Mouse (Mus musculus) lung, adult 2 months (tissue): ENCODE data around the gene Rbm39.
"Not testable (repeated sequence)": the region's sequence is repeated elsewhere in the genome, so short reads cannot be mapped to it uniquely, and the experiment has no call there.

Source experiments
- CTCF ChIP-seq: fragments of 200-500 bp; IDR thresholded peaks from 2 replicates; pipeline ENCODE4 v1.5.1; 2011; ENCODE audit warnings: mild to moderate bottlenecking, low read length, control low read depth; ENCODE audit not compliant: insufficient read depth
- POLR2A ChIP-seq: fragments of 200-500 bp; IDR thresholded peaks from 2 replicates; pipeline ENCODE4 v1.6.1; 2011; ENCODE audit warnings: low read depth, mild to moderate bottlenecking, control low read depth, low read length, borderline replicate concordance; ENCODE audit errors: extremely low read depth

DNA sequence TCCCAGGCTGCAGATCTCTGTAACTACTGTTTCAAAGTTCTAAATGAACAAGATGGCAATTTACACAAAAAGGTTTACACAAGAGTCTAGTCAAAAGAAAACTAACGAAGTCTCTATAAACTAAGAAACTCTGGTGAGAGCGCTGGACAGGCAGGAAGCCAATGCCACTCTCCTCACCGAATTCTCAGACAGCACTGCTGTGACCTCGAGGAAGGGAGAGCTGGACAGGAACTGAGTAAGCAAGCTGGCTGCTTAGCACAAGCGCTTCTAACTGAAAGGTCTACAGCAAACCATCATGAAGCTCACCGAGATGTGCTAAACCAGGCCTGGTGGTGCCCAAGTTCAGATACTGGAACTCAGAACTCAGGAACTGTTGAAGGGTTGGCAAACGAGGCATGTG lies 9.2 kb upstream of the Rbm39 start:
- TF ChIP-seq POLR2A, CTCF: not testable (repeated sequence)
